Comparison of ENCODE assay signal across 8 mouse cellular contexts in the genomic region with DNA sequence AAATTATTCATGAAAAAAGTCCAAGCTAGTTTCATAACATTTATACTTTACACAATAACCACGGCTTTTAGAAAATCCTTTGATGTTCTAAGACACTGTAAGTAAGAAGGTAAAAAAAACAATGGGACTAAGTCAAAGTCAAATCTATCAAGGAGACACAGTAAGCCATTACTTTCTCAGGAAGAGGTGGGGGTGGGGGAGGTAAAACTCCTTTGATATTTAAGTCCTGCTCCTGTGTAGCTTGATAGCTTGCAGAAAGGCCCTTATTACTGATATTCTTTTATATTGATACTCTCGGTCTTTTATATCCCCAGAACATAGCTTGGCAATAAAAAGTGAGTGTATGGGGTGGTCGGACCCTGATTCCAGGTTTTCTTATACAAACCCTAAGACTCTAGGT. TPM values are rescaled to one million over a fixed set of nuclear protein-coding genes. Genes with fewer than 3 reads are reported as not detected.
DNase-seq lines count a peak whose midpoint lies in the region; ATAC-seq and TF ChIP-seq lines count a peak whose summit lies in the region.

No protein-coding gene starts in this region.

- 58% methylated on average over 3 of the region's 3 CpGs for WGBS in spleen, adult 2 months
- 49% methylated on average over 3 of the region's 3 CpGs for WGBS in liver, embryonic 12.5 days (ENCODE audit: insufficient replicate concordance)
- WGBS in stomach, postnatal 0 days: 47% methylated on average over 3 of the region's 3 CpGs

- H3K27me3 ChIP-seq in erythroblast, embryonic 14.5 days (ENCODE audit: control insufficient read depth): no peaks in the 10 kb centered on the region
- H3K27me3 ChIP-seq in spleen, adult 2 months (ENCODE audit: control insufficient read depth, insufficient read depth, low read length): no peaks in the 10 kb centered on the region
- H3K27me3 ChIP-seq in liver, embryonic 12.5 days (replicated peaks): no peaks in the 10 kb centered on the region
- H3K27me3 ChIP-seq in stomach, postnatal 0 days (ENCODE audit: control insufficient read depth, insufficient read depth, low read length): no peaks in the 10 kb centered on the region

- H3K4me3 ChIP-seq in erythroblast, embryonic 14.5 days (replicated peaks): peak overlapping the region; percentile 90
- peak overlapping the region; percentile 99; the same call in 1 of the 2 replicates for H3K4me3 ChIP-seq in spleen, adult 2 months (ENCODE audit: extremely low read depth, insufficient read depth, insufficient read length)
- H3K4me3 ChIP-seq in liver, embryonic 12.5 days: peak overlapping the region; percentile 76
- H3K4me3 ChIP-seq in stomach, postnatal 0 days (ENCODE audit: low read depth, low read length): peak overlapping the region; percentile 47

- no peak for ATAC-seq in erythroblast, adult 5-6 weeks (replicated peaks; ENCODE audit: low FRiP score, poor library complexity, severe bottlenecking)
- ATAC-seq in liver, embryonic 12.5 days: no peak
- no peak for ATAC-seq in stomach, postnatal 0 days (ENCODE audit: low FRiP score, low TSS enrichment)

- peak overlapping the region; percentile 75 for H3K9ac ChIP-seq in liver, embryonic 12.5 days
- H3K9ac ChIP-seq in stomach, postnatal 0 days (ENCODE audit: low read length): peak overlapping the region; percentile 50

- DNase-seq in spleen, adult 2 months (ENCODE audit: low read depth in 1 of 2, low spot score in 2 of 2): no peak
- DNase-seq in spleen, postnatal 14 days (ENCODE audit: low spot score in 2 of 2): no peak
- DNase-seq in stomach, postnatal 0 days (ENCODE audit: low spot score): no peak
- DNase-seq in embryo, embryonic 11 days: no peak
- no peak for DNase-seq in cerebellum, adult 11 months

- H3K36me3 ChIP-seq in erythroblast, embryonic 14.5 days (ENCODE audit: control insufficient read depth): peaks cover 12% of the 10 kb centered on the region
- H3K36me3 ChIP-seq in spleen, adult 2 months (ENCODE audit: control insufficient read depth, insufficient read depth, low read length): no peaks in the 10 kb centered on the region; the same call in 1 of the 2 replicates
- peaks cover 25% of the 10 kb centered on the region for H3K36me3 ChIP-seq in liver, embryonic 12.5 days
- no peaks in the 10 kb centered on the region for H3K36me3 ChIP-seq in stomach, postnatal 0 days (ENCODE audit: control insufficient read depth, insufficient read depth, low read length)

- TF ChIP-seq POLR2A in spleen, adult 2 months (IDR thresholded peaks at IDR 0.05; ENCODE audit: low read depth, low read length): no peak

- no peak for TF ChIP-seq EP300 in stomach, postnatal 0 days (optimal IDR thresholded peaks at IDR 0.05)

- H3K4me1 ChIP-seq in erythroblast, embryonic 14.5 days (ENCODE audit: control insufficient read depth): peaks cover 42% of the 10 kb centered on the region
- H3K4me1 ChIP-seq in spleen, adult 2 months (ENCODE audit: control insufficient read depth, insufficient read depth, insufficient read length): no peaks in the 10 kb centered on the region
- H3K4me1 ChIP-seq in liver, embryonic 12.5 days: peaks cover 33% of the 10 kb centered on the region
- H3K4me1 ChIP-seq in stomach, postnatal 0 days (replicated peaks; ENCODE audit: control insufficient read depth, insufficient read depth): 0 out of 2 replicates have a peak, but pooled peaks cover 3% of the 10 kb centered on the region

- H3K4me2 ChIP-seq in liver, embryonic 12.5 days: peak overlapping the region; percentile 77
- peak overlapping the region; percentile 57 for H3K4me2 ChIP-seq in stomach, postnatal 0 days (replicated peaks; ENCODE audit: low read depth)

- no peak overlapping the region for H3K27ac ChIP-seq in spleen, adult 2 months (ENCODE audit: insufficient read depth, low read length)
- peak overlapping the region; percentile 75 for H3K27ac ChIP-seq in liver, embryonic 12.5 days
- H3K27ac ChIP-seq in stomach, postnatal 0 days (replicated peaks): peak overlapping the region; percentile 13; the same call in 1 of the 2 replicates

- peaks cover 4% of the 10 kb centered on the region for H3K9me3 ChIP-seq in erythroblast, embryonic 14.5 days (ENCODE audit: control insufficient read depth, low read length)
- no peaks in the 10 kb centered on the region for H3K9me3 ChIP-seq in liver, embryonic 12.5 days (replicated peaks)
- no peaks in the 10 kb centered on the region for H3K9me3 ChIP-seq in stomach, postnatal 0 days (ENCODE audit: control insufficient read depth, low read length)

- TF ChIP-seq CTCF in spleen, adult 2 months (IDR thresholded peaks at IDR 0.05; ENCODE audit: extremely low read depth, insufficient read depth, insufficient read length, insufficient replicate concordance): no peak
- TF ChIP-seq CTCF in stomach, postnatal 0 days (IDR thresholded peaks at IDR 0.05; ENCODE audit: low read depth): no peak

RNA-seq across cellular contexts. Expression of gene Mlh3, which starts 0.6 kb away (rescaled TPM):
- polyA plus RNA-seq in erythroblast, embryonic 14.5 days (2012): 0.04 and 0.09 TPM in 2 replicates
- total RNA-seq in erythroblast, adult 5-6 weeks (2015; ENCODE audit: low replicate concordance): 0.19 and 1.0 TPM in 2 replicates
- total RNA-seq in erythroblast, adult 5-6 weeks (2017; ENCODE audit: low replicate concordance): 2.2 and 2.6 TPM in 2 replicates
- polyA plus RNA-seq in spleen, adult 2 months (2012; rRNA removed): 2.7 and 2.9 TPM in 2 replicates
- 4.0 and 4.4 TPM in 2 replicates for polyA plus RNA-seq in liver, embryonic 12.5 days (2016; fragmentation: Nextera tagmentation; extraction: Ambion mirVana)
- 3.0 and 3.2 TPM in 2 replicates for polyA plus RNA-seq in stomach, postnatal 0 days (2015; fragmentation: Nextera tagmentation; extraction: Ambion mirVana)

RNA-seq across cellular contexts. Expression of gene Acyp1, which starts 18.4 kb away (rescaled TPM):
- 7.4 and 10.0 TPM in 2 replicates for polyA plus RNA-seq in erythroblast, embryonic 14.5 days (2012)
- 7.9 and 26.1 TPM in 2 replicates for total RNA-seq in erythroblast, adult 5-6 weeks (2015; ENCODE audit: low replicate concordance)
- 13.6 and 21.0 TPM in 2 replicates for total RNA-seq in erythroblast, adult 5-6 weeks (2017; ENCODE audit: low replicate concordance)
- 3.4 and 3.9 TPM in 2 replicates for polyA plus RNA-seq in spleen, adult 2 months (2012; rRNA removed)
- polyA plus RNA-seq in liver, embryonic 12.5 days (2016; fragmentation: Nextera tagmentation; extraction: Ambion mirVana): 76.1 and 78.7 TPM in 2 replicates
- 33.6 and 35.9 TPM in 2 replicates for polyA plus RNA-seq in stomach, postnatal 0 days (2015; fragmentation: Nextera tagmentation; extraction: Ambion mirVana)

RNA-seq across cellular contexts. Expression of gene Zc2hc1c, which starts 18.6 kb away (rescaled TPM):
- polyA plus RNA-seq in erythroblast, embryonic 14.5 days (2012): 0.01 TPM in 1 of 2 replicates, not detected in the other
- 0.42 TPM in 1 of 2 replicates, not detected in the other for total RNA-seq in erythroblast, adult 5-6 weeks (2015; ENCODE audit: low replicate concordance)
- total RNA-seq in erythroblast, adult 5-6 weeks (2017; ENCODE audit: low replicate concordance): 0.17 TPM in 1 of 2 replicates, not detected in the other
- 0.28 and 0.33 TPM in 2 replicates for polyA plus RNA-seq in spleen, adult 2 months (2012; rRNA removed)
- polyA plus RNA-seq in liver, embryonic 12.5 days (2016; fragmentation: Nextera tagmentation; extraction: Ambion mirVana): 0.12 and 0.14 TPM in 2 replicates
- 0.76 and 0.93 TPM in 2 replicates for polyA plus RNA-seq in stomach, postnatal 0 days (2015; fragmentation: Nextera tagmentation; extraction: Ambion mirVana)

RNA-seq across cellular contexts. Expression of gene Eif2b2, which starts 50.5 kb away (rescaled TPM):
- polyA plus RNA-seq in erythroblast, embryonic 14.5 days (2012): 18.6 and 27.3 TPM in 2 replicates
- total RNA-seq in erythroblast, adult 5-6 weeks (2015; ENCODE audit: low replicate concordance): 12.1 and 12.5 TPM in 2 replicates
- 9.5 and 14.4 TPM in 2 replicates for total RNA-seq in erythroblast, adult 5-6 weeks (2017; ENCODE audit: low replicate concordance)
- 90.6 and 110 TPM in 2 replicates for polyA plus RNA-seq in spleen, adult 2 months (2012; rRNA removed)
- 53.4 and 60.9 TPM in 2 replicates for polyA plus RNA-seq in liver, embryonic 12.5 days (2016; fragmentation: Nextera tagmentation; extraction: Ambion mirVana)
- 50.8 and 58.7 TPM in 2 replicates for polyA plus RNA-seq in stomach, postnatal 0 days (2015; fragmentation: Nextera tagmentation; extraction: Ambion mirVana)

Comparison
In these comparisons a context has a peak if more than half of its experiments do, and no peak if none do; other contexts are left out.
1. H3K4me3 ChIP-seq: peak in every context shown above with its lines; median percentile 99 in spleen, adult 2 months; 90 in erythroblast, embryonic 14.5 days; 76 in liver, embryonic 12.5 days; 47 in stomach, postnatal 0 days.